Mouse (Mus musculus) forebrain, embryonic 12.5 days (tissue): Measurements from ENCODE around the gene Gdap1l1. TPM values are rescaled to one million over a fixed set of nuclear protein-coding genes. Genes with fewer than 3 reads are reported as not detected.
"Not testable (repeated sequence)": the region's sequence is repeated elsewhere in the genome, so short reads cannot be mapped to it uniquely, and the experiment has no call there.

ENCODE experiments used
- ATAC-seq: fragments of 200-750 bp; cut with Nextera tagmentation; 2 replicates; pipeline ENCODE4 v1.8.0; 2017; ENCODE audit warnings: moderate TSS enrichment; ENCODE audit not compliant: low FRiP score
- H3K27ac ChIP-seq: fragments of 300-500 bp; sonication (generic); 2 replicates; pipeline ENCODE4 v1.5.1; 2016; ENCODE audit warnings: mild to moderate bottlenecking
- H3K27me3 ChIP-seq: fragments of 300-500 bp; sonication (generic); 2 replicates; pipeline ENCODE4 v1.6.1; 2016; ENCODE audit warnings: mild to moderate bottlenecking
- H3K36me3 ChIP-seq: fragments of 300-500 bp; sonication (generic); replicated peaks from 2 replicates; pipeline ENCODE4 v1.6.1; 2016; ENCODE audit warnings: mild to moderate bottlenecking
- H3K4me1 ChIP-seq: fragments of 300-500 bp; sonication (generic); 2 replicates; pipeline ENCODE4 v1.6.1; 2016
- H3K4me2 ChIP-seq: fragments of 300-500 bp; sonication (generic); 2 replicates; pipeline ENCODE4 v1.6.1; 2016; ENCODE audit warnings: mild to moderate bottlenecking, moderate library complexity
- H3K4me3 ChIP-seq: fragments of 300-500 bp; sonication (generic); replicated peaks from 2 replicates; pipeline ENCODE4 v1.5.1; 2016; ENCODE audit warnings: mild to moderate bottlenecking
- H3K9ac ChIP-seq: fragments of 300-500 bp; sonication (generic); 2 replicates; pipeline ENCODE4 v1.6.1; 2016; ENCODE audit warnings: mild to moderate bottlenecking
- H3K9me3 ChIP-seq: fragments of 300-500 bp; sonication (generic); 2 replicates; pipeline ENCODE4 v1.6.1; 2016
- whole genome bisulfite sequencing: fragments of 180-500 bp; shearing (Covaris S2); methylation state at CpG from one replicate; pipeline ENCODE4 v1.1.7; 2016; 5-methylcytosine and 5-hydroxymethylcytosine counted together
- polyA plus RNA-seq: library from polyadenylated mRNA; unstranded; fragments of >200 nt; fragmentation: Nextera tagmentation; extraction: Ambion mirVana; gene quantifications from 2 replicates; pipeline ENCODE4 v1.2.1, GENCODE M21; 2016

Gdap1l1 gene
- polyA plus RNA-seq, 1 experiment from 2014 or later: 54.7 TPM

DNA sequence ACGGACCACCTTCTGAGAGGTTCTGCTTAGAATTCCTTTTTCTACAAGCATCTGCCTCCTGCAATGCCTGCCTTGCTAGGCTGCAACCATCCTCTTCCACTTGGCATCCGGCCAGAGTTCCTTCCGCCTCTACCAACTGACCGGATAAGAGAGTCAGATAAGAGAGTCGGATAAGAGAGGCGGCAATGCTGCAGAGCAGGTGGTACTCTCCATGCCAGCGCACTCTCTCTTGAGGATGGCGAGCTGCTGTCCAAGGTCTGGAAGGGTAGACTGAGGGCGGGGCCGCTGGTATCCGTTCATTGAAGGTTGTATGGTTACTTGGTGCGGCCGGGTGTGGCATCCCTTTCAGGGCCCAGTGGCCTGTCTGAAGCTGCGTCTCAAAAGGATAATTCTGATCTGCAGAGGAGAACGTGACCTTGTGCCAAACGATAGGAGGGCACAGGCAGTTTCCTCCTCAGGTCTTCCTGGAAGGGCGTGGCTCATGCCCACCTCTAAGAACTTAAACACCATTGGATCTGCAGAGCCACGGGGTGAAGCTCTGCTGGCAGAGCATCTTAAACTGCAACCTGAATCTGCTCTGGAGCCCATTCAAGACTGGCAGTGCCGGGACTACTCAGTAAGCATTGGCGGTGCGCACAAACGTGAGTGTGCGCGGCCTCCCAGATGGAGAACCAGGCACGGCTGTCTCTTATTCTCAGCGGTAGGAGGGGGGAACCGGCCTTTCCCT lies 20.4 kb downstream of the Gdap1l1 start:
- H3K4me1 ChIP-seq: peaks cover 6% of the 10 kb centered on the region; the same call in 1 of the 2 replicates
- no peak overlapping the region for H3K27ac ChIP-seq
- no peaks in the 10 kb centered on the region for H3K9me3 ChIP-seq
- 64% methylated on average over 27 of the region's 27 CpGs for WGBS
- H3K4me3 ChIP-seq: no peak overlapping the region
- ATAC-seq: no peak
- peaks cover 12% of the 10 kb centered on the region for H3K27me3 ChIP-seq
- no peak overlapping the region for H3K9ac ChIP-seq
- H3K36me3 ChIP-seq: peaks cover 10% of the 10 kb centered on the region; the same call in 1 of the 2 replicates
- H3K4me2 ChIP-seq: peak overlapping the region; percentile 24; the same call in 1 of the 2 replicates

- Histone ChIP-seq H3K36me3 (peaks cover 3% of the 10 kb centered on the region; the same call in 1 of the 2 replicates), H3K4me1 (peaks cover 6% of the 10 kb centered on the region; the same call in 1 of the 2 replicates), H3K9me3 (no peaks in the 10 kb centered on the region), H3K4me3 (no peak overlapping the region), H3K27ac (no peak overlapping the region), H3K9ac (no peak overlapping the region; the same call in 1 of the 2 replicates), H3K27me3 (peaks cover 12% of the 10 kb centered on the region), H3K4me2 (peak overlapping the region; percentile 24; the same call in 1 of the 2 replicates)
- no peak for ATAC-seq
- WGBS: 42% methylated on average over 10 of the region's 10 CpGs
Measured at GRCm38 (mm10) chr2:163459380-163459779, 21.1 kb downstream of the Gdap1l1 start.

DNA sequence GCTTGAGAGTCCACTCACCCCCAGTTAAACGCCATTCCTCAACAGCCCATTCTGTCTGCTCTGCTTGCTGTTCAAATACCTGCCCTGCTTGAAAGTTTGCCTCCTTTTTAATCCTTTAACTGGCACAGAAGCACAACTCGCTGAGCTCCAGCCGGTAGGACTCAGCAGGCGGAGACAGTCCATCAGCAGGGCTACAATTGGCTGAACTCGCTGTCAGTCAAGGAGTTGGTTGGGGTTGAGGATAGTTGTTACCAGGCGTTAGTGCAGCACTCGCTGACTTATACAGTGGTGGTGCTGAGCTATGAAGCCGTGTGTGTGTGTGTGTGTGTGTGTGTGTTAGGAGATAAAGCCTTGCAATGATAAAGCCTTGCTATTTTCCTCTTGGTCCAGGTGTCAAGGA lies 22.3 kb downstream of the Gdap1l1 start:
- Histone ChIP-seq H3K4me2 (no peak overlapping the region), H3K9ac (no peak overlapping the region), H3K4me3 (no peak overlapping the region), H3K27me3 (peaks cover 12% of the 10 kb centered on the region), H3K27ac (no peak overlapping the region), H3K9me3 (no peaks in the 10 kb centered on the region), H3K36me3 (no peaks in the 10 kb centered on the region), H3K4me1 (peaks cover 6% of the 10 kb centered on the region; the same call in 1 of the 2 replicates)
- WGBS: 92% methylated on average over 8 of the region's 8 CpGs
- no peak for ATAC-seq

DNA sequence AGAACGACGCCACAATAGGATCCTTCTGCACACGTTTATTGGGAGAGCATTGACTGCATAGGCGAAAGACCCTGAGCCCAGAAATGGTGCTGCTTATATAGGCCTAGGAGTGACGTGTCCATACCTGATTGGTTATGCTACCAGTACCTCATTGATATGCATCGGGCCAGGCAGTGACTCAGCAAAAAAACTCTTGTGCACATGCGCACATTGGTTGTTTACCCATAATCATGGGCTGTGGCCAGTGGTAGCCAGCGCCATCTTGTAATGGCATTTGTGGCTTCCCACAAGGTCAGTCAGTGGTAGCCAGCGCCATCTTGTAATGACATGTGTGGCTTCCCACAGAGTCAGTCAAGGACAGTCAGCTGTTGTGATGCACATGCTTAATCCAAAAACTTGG lies 23.0 kb downstream of the Gdap1l1 start:
- not testable (repeated sequence) for ATAC-seq, H3K9me3 ChIP-seq, H3K9ac ChIP-seq, H3K4me2 ChIP-seq, H3K36me3 ChIP-seq, H3K27ac ChIP-seq, H3K4me3 ChIP-seq, H3K4me1 ChIP-seq
- H3K27me3 ChIP-seq: peaks cover 12% of the 10 kb centered on the region
- WGBS: 93% methylated on average over 9 of the region's 9 CpGs

DNA sequence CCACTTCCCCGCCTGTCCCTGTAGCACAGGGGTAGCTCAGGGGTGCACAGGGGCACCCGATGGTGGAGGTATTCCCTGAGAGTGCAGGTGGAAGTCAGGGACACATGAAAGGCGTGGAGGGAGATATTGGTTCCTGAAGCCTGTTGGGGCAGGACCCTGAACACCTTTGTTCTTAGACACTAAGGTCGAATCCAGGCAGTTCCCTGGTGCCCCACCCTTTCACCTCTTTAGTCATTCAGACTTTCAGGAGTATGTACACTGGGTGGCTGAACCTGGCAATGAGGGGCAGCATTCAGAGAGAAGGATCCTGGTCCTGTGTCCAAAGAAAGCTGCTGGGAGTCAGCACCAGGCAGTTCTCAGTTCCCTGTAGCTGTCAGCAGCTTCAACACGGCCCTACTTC lies 24.1 kb downstream of the Gdap1l1 start:
- Histone ChIP-seq H3K27me3 (peaks cover 12% of the 10 kb centered on the region), H3K4me2 (no peak overlapping the region), H3K4me3 (no peak overlapping the region), H3K27ac (no peak overlapping the region), H3K4me1 (peaks cover 6% of the 10 kb centered on the region; the same call in 1 of the 2 replicates), H3K36me3 (0 out of 2 replicates have a peak, but pooled peaks cover 9% of the 10 kb centered on the region), H3K9me3 (no peaks in the 10 kb centered on the region), H3K9ac (no peak overlapping the region)
- WGBS: 87% methylated on average over 5 of the region's 5 CpGs
- ATAC-seq: no peak

GRCm38 (mm10) chr2:163462801-163463200 lies 24.5 kb downstream of the Gdap1l1 start:
- Histone ChIP-seq H3K4me2 (no peak overlapping the region), H3K4me1 (peaks cover 6% of the 10 kb centered on the region; the same call in 1 of the 2 replicates), H3K4me3 (no peak overlapping the region), H3K36me3 (0 out of 2 replicates have a peak, but pooled peaks cover 12% of the 10 kb centered on the region), H3K9ac (no peak overlapping the region), H3K9me3 (no peaks in the 10 kb centered on the region), H3K27ac (no peak overlapping the region), H3K27me3 (peaks cover 12% of the 10 kb centered on the region)
- WGBS: 80% methylated on average over 11 of the region's 11 CpGs
- ATAC-seq: no peak

- H3K27ac ChIP-seq: no peak overlapping the region
- H3K9ac ChIP-seq: no peak overlapping the region
- WGBS: 70% methylated on average over 10 of the region's 10 CpGs
- H3K4me3 ChIP-seq: no peak overlapping the region
- peaks cover 16% of the 10 kb centered on the region for H3K36me3 ChIP-seq
- H3K9me3 ChIP-seq: no peaks in the 10 kb centered on the region
- H3K4me1 ChIP-seq: peaks cover 6% of the 10 kb centered on the region; the same call in 1 of the 2 replicates
- H3K27me3 ChIP-seq: peaks cover 9% of the 10 kb centered on the region
- no peak for ATAC-seq
- H3K4me2 ChIP-seq: no peak overlapping the region
Measured at GRCm38 (mm10) chr2:163463251-163463769, 25.0 kb downstream of the Gdap1l1 start.

- WGBS: 79% methylated on average over 4 of the region's 4 CpGs
- ATAC-seq: no peak
- no peaks in the 10 kb centered on the region for H3K9me3 ChIP-seq
- H3K4me2 ChIP-seq: no peak overlapping the region
- no peak overlapping the region for H3K4me3 ChIP-seq
- 0 out of 2 replicates have a peak, but pooled peaks cover 4% of the 10 kb centered on the region for H3K27me3 ChIP-seq
- H3K27ac ChIP-seq: no peak overlapping the region
- H3K36me3 ChIP-seq: peaks cover 23% of the 10 kb centered on the region
- H3K9ac ChIP-seq: no peak overlapping the region
- H3K4me1 ChIP-seq: peaks cover 2% of the 10 kb centered on the region; the same call in 1 of the 2 replicates
Measured at GRCm38 (mm10) chr2:163463998-163464397, 25.7 kb downstream of the Gdap1l1 start.

GRCm38 (mm10) chr2:163464562-163464961 lies 26.3 kb downstream of the Gdap1l1 start:
- WGBS: 84% methylated on average over 6 of the region's 6 CpGs

DNA sequence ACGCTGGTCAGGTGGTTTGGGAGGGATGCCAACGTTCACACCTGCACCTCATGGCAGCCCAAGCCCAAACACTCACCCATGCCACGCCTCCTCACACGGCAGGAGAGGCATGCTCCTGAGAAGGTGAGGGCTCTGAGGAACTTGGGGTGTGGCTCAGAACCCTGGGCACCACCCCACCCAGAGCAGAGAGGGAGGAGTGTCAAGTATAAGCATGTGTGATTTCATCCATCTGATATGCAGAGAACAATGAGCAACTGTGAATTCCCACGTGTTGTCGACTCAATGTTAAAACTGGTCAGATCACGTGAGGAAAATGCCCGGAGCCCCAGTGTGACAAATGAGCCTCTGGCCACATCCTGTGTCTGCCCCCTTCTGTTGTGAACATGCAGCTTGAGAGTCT lies 28.5 kb downstream of the Gdap1l1 start:
- no peak overlapping the region for H3K4me2 ChIP-seq
- H3K9ac ChIP-seq: no peak overlapping the region
- no peak overlapping the region for H3K27ac ChIP-seq
- peaks cover 32% of the 10 kb centered on the region for H3K36me3 ChIP-seq
- H3K4me3 ChIP-seq: no peak overlapping the region
- H3K4me1 ChIP-seq: peaks cover 9% of the 10 kb centered on the region
- 87% methylated on average over 8 of the region's 8 CpGs for WGBS
- H3K27me3 ChIP-seq: no peaks in the 10 kb centered on the region
- ATAC-seq: no peak
- H3K9me3 ChIP-seq: no peaks in the 10 kb centered on the region

More at GRCm38 (mm10) chr2:163464562-163464961, 26.3 kb downstream of the Gdap1l1 start:
- ATAC-seq: no peak
- Histone ChIP-seq H3K27me3 (no peaks in the 10 kb centered on the region), H3K27ac (no peak overlapping the region), H3K36me3 (peaks cover 28% of the 10 kb centered on the region), H3K9ac (no peak overlapping the region), H3K4me2 (no peak overlapping the region), H3K4me3 (no peak overlapping the region), H3K4me1 (no peaks in the 10 kb centered on the region; the same call in 1 of the 2 replicates), H3K9me3 (no peaks in the 10 kb centered on the region)

- WGBS: 92% methylated on average over 6 of the region's 6 CpGs
- H3K9ac ChIP-seq: no peak overlapping the region
- H3K4me1 ChIP-seq: peaks cover 12% of the 10 kb centered on the region
- H3K36me3 ChIP-seq: peaks cover 32% of the 10 kb centered on the region
- H3K4me2 ChIP-seq: no peak overlapping the region
- no peak overlapping the region for H3K27ac ChIP-seq
- H3K4me3 ChIP-seq: no peak overlapping the region
- no peaks in the 10 kb centered on the region for H3K27me3 ChIP-seq
- no peak for ATAC-seq
- H3K9me3 ChIP-seq: no peaks in the 10 kb centered on the region
Measured at GRCm38 (mm10) chr2:163467585-163467984, 29.3 kb downstream of the Gdap1l1 start.

DNA sequence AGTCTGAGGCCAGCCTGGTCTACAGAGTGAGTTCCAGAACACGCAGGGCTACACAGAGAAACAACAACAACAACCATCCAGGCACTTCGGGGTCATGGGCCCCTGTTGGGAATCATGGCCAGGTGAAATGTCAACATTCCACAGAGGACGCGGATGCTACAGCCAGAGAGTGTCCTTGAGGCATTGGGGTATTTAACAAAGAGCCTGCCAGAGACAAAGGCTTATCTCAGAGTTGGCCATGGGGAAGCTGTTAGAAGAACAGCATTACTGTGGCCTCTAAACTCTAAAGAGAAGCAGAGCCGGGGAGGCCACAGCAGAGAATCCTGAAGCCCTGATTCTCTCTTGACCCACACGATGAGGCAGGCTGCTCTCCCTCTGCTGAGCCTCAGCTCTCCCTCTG lies 30.6 kb downstream of the Gdap1l1 start:
- WGBS: 90% methylated on average over 6 of the region's 6 CpGs
- Histone ChIP-seq H3K9me3 (no peaks in the 10 kb centered on the region), H3K27me3 (no peaks in the 10 kb centered on the region), H3K9ac (no peak overlapping the region), H3K36me3 (peaks cover 32% of the 10 kb centered on the region), H3K4me1 (peaks cover 12% of the 10 kb centered on the region), H3K4me3 (no peak overlapping the region), H3K4me2 (no peak overlapping the region), H3K27ac (no peak overlapping the region)
- ATAC-seq: no peak
